Mouse (Mus musculus): Measurements from ENCODE around the gene Bmp7.

GRCm38 (mm10) chr2:172914018-172914417 is 26.1 kb downstream of the Bmp7 start:
- no peak for TF ChIP-seq GATA1 (IDR thresholded peaks at IDR 0.05; ENCODE audit: low read length)
- TF ChIP-seq TAL1 (IDR thresholded peaks at IDR 0.05; ENCODE audit: low read length) = no peak
